Mouse (Mus musculus) thymus, adult 2 months (tissue): ENCODE measurements at regions not wholly inside any gene's neighbourhood (a gene's known extent, or its start where the extent isn't known, plus 50 kb on each side); places are given as distances from the start of the nearest gene placed in this dataset.

Experiments used
- CTCF ChIP-seq: fragments of 200-500 bp; IDR thresholded peaks from 2 replicates; pipeline ENCODE4 v1.5.1; 2012; ENCODE audit warnings: mild to moderate bottlenecking, control low read depth, low read length, moderate library complexity, borderline replicate concordance; ENCODE audit not compliant: control insufficient read depth, poor library complexity, insufficient read depth; ENCODE audit errors: extremely low read depth
- POLR2A ChIP-seq: fragments of 200-500 bp; IDR thresholded peaks from 2 replicates; pipeline ENCODE4 v1.6.1; 2012; ENCODE audit warnings: mild to moderate bottlenecking, low read length, control low read depth, moderate library complexity; ENCODE audit not compliant: control insufficient read depth, poor library complexity, insufficient read depth; ENCODE audit errors: extremely low read depth

- TF ChIP-seq CTCF (no peak), POLR2A (no peak)
Measured at GRCm38 (mm10) chr11:71390616-71391015, 160.1 kb upstream of the Nlrp1b start.
